8 mouse cellular contexts compared by ENCODE assay signal in the genomic region with DNA sequence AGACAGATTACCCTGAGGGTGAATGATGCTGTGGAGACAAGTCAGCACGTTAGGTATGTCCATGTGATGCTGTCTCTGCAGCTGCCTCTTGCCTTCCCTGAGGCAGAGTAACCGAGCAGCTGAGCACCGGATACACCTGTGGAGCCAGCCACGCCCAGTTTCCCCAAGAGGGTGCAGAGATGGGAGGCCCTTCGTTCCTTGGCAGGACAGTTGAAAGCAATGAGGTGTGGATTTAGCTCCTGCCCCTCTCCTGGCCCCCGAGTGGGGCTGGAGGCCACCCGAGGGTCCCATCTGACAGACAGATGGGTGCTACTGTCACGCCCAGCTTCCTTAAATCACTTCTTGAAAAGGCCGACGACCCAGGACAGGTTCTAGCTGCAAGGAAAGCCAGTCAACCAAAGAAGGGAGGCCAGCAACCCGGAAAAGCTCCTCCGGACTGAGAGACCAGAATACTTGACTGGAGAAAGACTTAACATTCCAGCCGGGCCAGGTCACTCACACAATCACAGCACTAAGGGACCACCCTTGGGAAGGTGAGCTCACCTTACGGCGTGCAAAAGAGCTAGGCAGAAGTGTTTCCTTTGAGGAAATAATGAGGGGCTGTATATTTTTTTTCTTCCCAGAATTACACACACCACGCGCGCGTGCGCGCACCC. TPM values are rescaled to one million over a fixed set of nuclear protein-coding genes. Genes with fewer than 3 reads are reported as not detected.
DNase-seq lines count a peak whose midpoint lies in the region; ATAC-seq and TF ChIP-seq lines count a peak whose summit lies in the region.

No protein-coding gene starts in this region.

- no peaks in the 10 kb centered on the region for H3K27me3 ChIP-seq in heart, adult 2 months (ENCODE audit: control insufficient read depth, insufficient read depth, low read length)
- H3K27me3 ChIP-seq in lung, embryonic 14.5 days (ENCODE audit: insufficient read depth, low read length): no peaks in the 10 kb centered on the region

- H3K9me3 ChIP-seq in lung, embryonic 14.5 days (ENCODE audit: low read depth, low read length): no peaks in the 10 kb centered on the region; the same call in 1 of the 2 replicates

- H3K27ac ChIP-seq in heart, adult 2 months: peak overlapping the region; percentile 73
- peak overlapping the region; percentile 81 for H3K27ac ChIP-seq in lung, embryonic 14.5 days (ENCODE audit: low read depth)

- peak overlapping the region; percentile 57 for H3K4me2 ChIP-seq in lung, embryonic 14.5 days

- peak overlapping the region; percentile 40 for H3K4me3 ChIP-seq in heart, adult 2 months
- H3K4me3 ChIP-seq in lung, embryonic 14.5 days (ENCODE audit: low read depth, low read length): peak overlapping the region; percentile 19

- no peak for TF ChIP-seq POLR2A in heart, adult 2 months (IDR thresholded peaks at IDR 0.05; ENCODE audit: insufficient read depth, low read depth, low read length)

- peak; percentile 81 for ATAC-seq in lung, embryonic 14.5 days (ENCODE audit: insufficient read depth)

- H3K9ac ChIP-seq in heart, adult 2 months (ENCODE audit: low read depth, low read length): no peak overlapping the region
- H3K9ac ChIP-seq in lung, embryonic 14.5 days: peak overlapping the region; percentile 32

- TF ChIP-seq EP300 in heart, adult 2 months (IDR thresholded peaks at IDR 0.05; ENCODE audit: insufficient read depth, low read depth, low read length): 0 out of 2 replicates have a peak, but pooled peaks have one; percentile 35

- H3K36me3 ChIP-seq in heart, adult 2 months (ENCODE audit: control insufficient read depth, insufficient read depth, low read length): no peaks in the 10 kb centered on the region
- no peaks in the 10 kb centered on the region for H3K36me3 ChIP-seq in lung, embryonic 14.5 days (ENCODE audit: insufficient read depth)

- peaks cover 7% of the 10 kb centered on the region for H3K4me1 ChIP-seq in heart, adult 2 months (ENCODE audit: control insufficient read depth, insufficient read depth, low read length)
- H3K4me1 ChIP-seq in lung, embryonic 14.5 days (ENCODE audit: insufficient read depth): peaks cover 4% of the 10 kb centered on the region; the same call in 1 of the 2 replicates

- WGBS in heart, adult 2 months: 8% methylated on average over 21 of the region's 21 CpGs
- WGBS in lung, embryonic 14.5 days: 10% methylated on average over 21 of the region's 21 CpGs

- no peak for TF ChIP-seq CTCF in heart, adult 2 months (IDR thresholded peaks at IDR 0.05)
- no peak for TF ChIP-seq CTCF in lung, embryonic 14.5 days (IDR thresholded peaks at IDR 0.05; ENCODE audit: low read depth)

- DNase-seq in gastrocnemius, postnatal 10 days: peak; percentile 18
- DNase-seq in gastrocnemius, postnatal 14 days: no peak
- peak; percentile 66 to 80 for DNase-seq in heart, adult 2 months
- DNase-seq in kidney, adult 11 months: peak; percentile 48
- DNase-seq in lung, embryonic 14.5 days: peak; percentile 58
- peak; percentile 43 for DNase-seq in skeletal muscle tissue, adult 2 months (ENCODE audit: low read depth, low spot score)
- no peak for DNase-seq in c-Kit-positive CD71-positive TER-119-positive erythroid progenitor cells, embryonic 14.5 days (ENCODE audit: low spot score)
- DNase-seq in left cerebral cortex, adult 8-10 months (ENCODE audit: low spot score in 2 of 2): no peak

- intact Hi-C loops in gastrocnemius, postnatal 14 days (cut with DNase I; ENCODE audit: low total_unique reads): no loop called here
- intact Hi-C loops in heart, adult 2 months (cut with DNase I): no loop called here

- H3K79me2 ChIP-seq in heart, adult 2 months (replicated peaks; ENCODE audit: control insufficient read depth, insufficient read depth, low read length): no peaks in the 10 kb centered on the region

RNA-seq across cellular contexts. Expression of a gene that starts 10.4 kb away (rescaled TPM):
- 10 to 100 TPM; 34.4 to 40.9 TPM for total RNA-seq in gastrocnemius, postnatal 10 days (2021)
- 10 to 100 TPM; 24.6 to 26.8 TPM for total RNA-seq in gastrocnemius, postnatal 14 days (2021)
- total RNA-seq in heart, adult 2 months (2021): 10 to 100 TPM; 23.6 to 24.7 TPM
- polyA plus RNA-seq in heart, adult 2 months (2012; rRNA removed): 12.3 and 17.9 TPM in 2 replicates
- 137 and 141 TPM in 2 replicates for polyA plus RNA-seq in lung, embryonic 14.5 days (2014; fragmentation: Nextera tagmentation; extraction: Ambion mirVana)
- 10 to 100 TPM; 12.1 to 15.2 (median 15.0) TPM for total RNA-seq in left cerebral cortex, adult 8-10 months (2022)

Comparison
In these comparisons a context has a peak if more than half of its experiments do, and no peak if none do; other contexts are left out.
1. DNase-seq: peak in gastrocnemius, postnatal 10 days (single experiment), heart, adult 2 months (2 of 2), kidney, adult 11 months (single experiment), lung, embryonic 14.5 days (single experiment) and skeletal muscle tissue, adult 2 months (single experiment); none in gastrocnemius, postnatal 14 days (single experiment), c-Kit-positive CD71-positive TER-119-positive erythroid progenitor cells, embryonic 14.5 days (single experiment) and left cerebral cortex, adult 8-10 months (0 of 2).